Mouse (Mus musculus): ENCODE data around the gene Gm12117. TPM values are rescaled to one million over a fixed set of nuclear protein-coding genes. Genes with fewer than 3 reads are reported as not detected.
A peak's percentile ranks its signal among the peaks of the same experiment; 100 is the strongest.

Gm12117 gene
- polyA plus RNA-seq, 1 experiment from 2014 or later: 0.14 TPM

- 86% methylated on average over 2 of the region's 2 CpGs for WGBS
- peak; percentile 67 for DNase-seq (ENCODE audit: low spot score)
Measured at GRCm38 (mm10) chr11:33228186-33228585, 48.4 kb downstream of the Gm12117 start.

GRCm38 (mm10) chr11:33226516-33226915, 50.0 kb downstream of the Gm12117 start:
- peak; percentile 55 for DNase-seq (ENCODE audit: low spot score)
- no peaks in the 10 kb centered on the region for H3K36me3 ChIP-seq
- peaks cover 14% of the 10 kb centered on the region for H3K4me1 ChIP-seq
- no peak overlapping the region for H3K27ac ChIP-seq
- no peaks in the 10 kb centered on the region for H3K9me3 ChIP-seq
- no peak overlapping the region for H3K4me3 ChIP-seq
- no peaks in the 10 kb centered on the region for H3K27me3 ChIP-seq (ENCODE audit: insufficient read depth, poor library complexity, severe bottlenecking)
- WGBS: 73% methylated on average over 8 of the region's 8 CpGs

More at GRCm38 (mm10) chr11:33228186-33228585, 48.4 kb downstream of the Gm12117 start:
- H3K4me3 ChIP-seq: no peak overlapping the region
- H3K36me3 ChIP-seq: no peaks in the 10 kb centered on the region
- no peaks in the 10 kb centered on the region for H3K27me3 ChIP-seq (ENCODE audit: insufficient read depth, poor library complexity, severe bottlenecking)
- H3K9me3 ChIP-seq: no peaks in the 10 kb centered on the region
- H3K27ac ChIP-seq: no peak overlapping the region
- 0 out of 2 replicates have a peak, but pooled peaks cover 8% of the 10 kb centered on the region for H3K4me1 ChIP-seq

Other genes with a start within 250 kb of the Gm12117 start
- 1.1 and 2.6 TPM in 2 replicates for gene Fgf18, start 129.3 kb downstream of the Gm12117 start, polyA plus RNA-seq (2016; fragmentation: Nextera tagmentation; extraction: Ambion mirVana)
- gene Npm1, start 113.5 kb downstream of the Gm12117 start, polyA plus RNA-seq (2016; fragmentation: Nextera tagmentation; extraction: Ambion mirVana): 705 and 1,033 TPM in 2 replicates
- 0.28 TPM in 1 of 2 replicates, not detected in the other for gene Tlx3, start 73.1 kb downstream of the Gm12117 start, polyA plus RNA-seq (2016; fragmentation: Nextera tagmentation; extraction: Ambion mirVana)
- 7.9 and 8.2 TPM in 2 replicates for gene Ranbp17, start 237.0 kb upstream of the Gm12117 start, polyA plus RNA-seq (2016; fragmentation: Nextera tagmentation; extraction: Ambion mirVana)